Mouse (Mus musculus) kidney, adult 9 months (tissue): ENCODE results near the gene Tbx1.

Source experiments
- DNase-seq: peaks from one replicate; pipeline ENCODE4 v3.0.0; 2022

Tbx1 gene

DNA sequence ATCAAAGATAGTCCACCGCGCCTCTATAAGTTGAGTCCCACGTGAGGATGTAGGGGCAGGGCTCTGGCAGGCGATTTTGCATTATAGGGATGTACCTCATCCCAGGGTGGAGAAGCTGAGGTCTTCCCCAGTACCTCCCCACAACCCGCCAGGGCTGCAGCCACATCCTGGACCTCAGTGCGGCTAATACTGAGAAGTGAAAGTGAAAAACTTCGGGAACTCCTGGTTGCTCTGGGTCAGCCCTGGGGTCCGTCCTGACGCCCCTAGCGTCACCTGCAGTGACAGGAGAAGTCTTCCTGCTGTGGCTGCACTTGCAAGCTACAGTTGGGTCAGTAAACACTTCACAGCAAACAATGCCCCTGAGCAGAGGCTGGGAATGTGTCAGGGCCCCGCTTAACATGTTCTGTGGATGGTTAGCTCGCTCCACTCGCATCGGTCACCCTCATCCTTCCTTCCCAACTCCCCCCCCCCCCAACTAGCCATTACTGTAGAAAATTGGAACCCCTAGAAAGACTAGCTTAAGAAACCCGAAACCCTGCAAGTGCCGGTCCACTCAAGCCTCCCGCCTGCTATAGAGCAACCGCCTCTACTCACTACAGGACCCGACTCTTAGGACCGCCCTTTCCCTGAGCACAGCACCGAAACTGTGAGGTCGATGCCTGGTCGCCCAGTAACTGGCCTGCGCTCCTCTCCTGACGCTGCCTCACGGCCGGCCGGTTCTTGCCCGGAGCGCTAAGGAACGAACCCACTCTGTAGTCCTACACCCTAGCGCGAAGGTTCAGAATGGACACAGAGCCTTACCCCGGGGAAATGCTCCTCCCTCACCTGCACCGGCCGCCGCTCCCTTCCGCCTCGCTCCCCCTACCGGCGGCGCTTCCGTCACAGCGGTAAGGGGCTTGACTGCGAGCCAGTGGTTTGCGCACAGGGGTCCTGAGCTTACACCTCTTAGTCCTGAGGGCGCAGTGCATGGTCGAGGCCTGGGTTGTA is at the start of gene Tbx1:
TSS of gene Tbx1 (minus strand) at position 868 of the 987 bp plus-strand sequence.
- DNase-seq, result no peak

DNA sequence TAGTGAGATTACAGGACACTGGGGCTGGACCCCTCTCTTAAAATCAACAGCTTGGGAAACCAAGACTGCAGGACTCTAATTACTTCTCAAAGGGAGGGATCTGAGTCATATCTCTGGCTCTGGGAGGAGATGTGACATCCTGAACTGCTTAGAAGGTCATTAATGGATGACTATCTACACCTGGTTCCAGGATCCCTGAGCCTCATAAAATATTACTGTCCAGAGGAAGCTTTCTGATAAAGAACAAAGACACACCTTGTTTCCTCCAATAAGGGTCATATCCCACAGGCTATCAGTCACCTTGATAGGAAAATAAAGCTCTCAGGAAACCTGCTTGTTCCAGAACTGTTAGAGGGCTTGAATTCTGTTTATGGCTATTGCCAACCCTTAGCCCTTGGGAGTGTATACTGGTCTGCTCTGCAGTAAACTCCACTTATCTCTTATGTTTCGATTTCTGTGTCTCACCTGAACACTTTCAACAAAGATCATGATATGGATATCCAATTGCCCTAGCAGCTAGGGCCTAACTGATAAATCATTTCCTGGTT is 49.0 kb upstream of the Tbx1 start:
- DNase-seq, result no peak

- DNase-seq, result no peak
Observed at GRCm38 (mm10) chr16:18638396-18638795, 47.9 kb upstream of the Tbx1 start.

- no peak for DNase-seq
Observed at GRCm38 (mm10) chr16:18636804-18637203, 46.3 kb upstream of the Tbx1 start.

- DNase-seq, result no peak
Observed at GRCm38 (mm10) chr16:18636401-18636800, 45.9 kb upstream of the Tbx1 start.

- DNase-seq, result no peak
Observed at GRCm38 (mm10) chr16:18633333-18633732, 42.9 kb upstream of the Tbx1 start.

- DNase-seq, result no peak
Observed at GRCm38 (mm10) chr16:18632816-18633215, 42.3 kb upstream of the Tbx1 start.

DNA sequence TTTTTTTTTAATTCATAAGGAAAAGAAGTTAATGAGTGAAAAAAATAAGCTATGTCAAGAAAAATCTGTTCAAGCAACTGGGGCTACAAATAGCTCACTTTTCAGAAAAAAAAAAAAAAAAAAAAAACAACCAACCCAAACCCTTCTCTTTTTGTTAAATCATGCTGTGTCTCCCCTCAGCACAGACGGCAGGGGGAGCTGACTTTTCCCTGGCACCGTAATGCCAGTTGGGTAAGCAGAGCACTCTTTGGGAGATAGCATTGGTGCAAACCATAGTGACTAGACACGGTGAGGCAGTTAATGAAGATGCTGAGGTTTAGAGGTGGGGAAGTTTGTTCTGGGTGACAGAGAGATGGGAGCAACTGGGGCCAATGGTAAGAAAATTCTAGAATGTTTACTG is 41.6 kb upstream of the Tbx1 start:
- no peak for DNase-seq

DNA sequence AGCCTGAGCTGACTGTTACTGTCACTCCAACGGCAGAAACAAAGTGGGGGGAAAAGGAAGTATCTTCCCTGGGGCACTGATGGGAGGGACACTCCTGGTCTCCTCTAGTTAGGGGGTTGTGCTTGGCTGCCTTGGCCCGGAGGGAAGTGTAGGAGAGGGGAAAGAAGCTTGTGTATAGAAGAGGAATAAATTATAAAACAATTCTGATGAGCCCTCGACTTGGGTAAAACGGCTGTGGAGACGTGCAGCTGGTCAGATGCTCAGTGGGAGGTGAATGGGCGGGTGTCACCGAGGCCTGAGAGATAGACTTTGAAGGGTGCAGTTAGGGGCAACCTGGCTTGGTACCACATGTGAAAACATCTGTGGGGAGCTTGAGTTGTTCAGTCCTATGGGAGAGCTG is 40.7 kb upstream of the Tbx1 start:
- DNase-seq, result no peak

- DNase-seq, result no peak
Observed at GRCm38 (mm10) chr16:18630291-18630690, 39.8 kb upstream of the Tbx1 start.

DNA sequence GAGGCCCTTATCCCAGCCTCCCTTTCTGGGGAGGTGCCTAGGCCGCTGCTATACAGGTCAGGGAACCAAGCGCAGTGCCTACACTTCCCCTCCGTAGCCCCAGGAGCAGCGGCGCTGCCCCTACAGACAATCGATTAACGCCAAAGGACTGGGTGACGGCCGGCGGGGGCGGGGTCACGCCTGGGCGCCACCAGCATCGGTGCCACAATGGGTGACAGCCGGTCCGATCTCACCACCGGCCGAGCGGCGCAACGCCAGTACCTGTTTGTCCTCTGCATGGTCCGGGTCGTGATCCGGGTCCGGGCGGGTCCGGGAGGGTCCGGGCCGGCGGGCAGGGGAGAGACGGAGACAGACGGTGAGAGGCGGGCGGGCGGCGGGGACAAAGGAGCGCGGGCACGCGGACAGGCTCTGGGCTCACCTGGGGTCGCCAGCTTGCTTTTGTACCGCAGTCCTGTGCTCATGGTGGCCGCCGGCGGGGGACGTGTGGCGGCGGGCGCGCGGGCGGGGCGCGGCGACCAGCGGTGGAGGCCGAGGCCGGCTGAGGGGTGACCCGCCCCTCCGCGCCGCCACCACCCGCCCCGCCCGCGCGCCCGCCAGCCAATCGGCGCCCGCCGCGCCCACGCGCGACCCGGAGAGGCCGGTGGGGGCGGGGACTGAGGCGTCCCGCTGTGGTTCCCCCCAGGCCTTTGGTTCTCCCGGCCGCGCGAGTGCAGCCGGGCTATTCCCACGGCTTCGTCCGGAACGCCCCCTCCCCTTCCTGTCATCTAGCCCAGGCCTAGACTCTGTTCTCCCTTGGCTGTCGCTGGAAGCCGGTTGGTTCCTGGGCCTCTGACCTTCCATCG is 39.1 kb upstream of the Tbx1 start, which contains the start of gene Sept5:
TSS of gene Sept5 (minus strand) at position 565 of the 842 bp plus-strand sequence.
- DNase-seq, result peak; percentile 18

DNA sequence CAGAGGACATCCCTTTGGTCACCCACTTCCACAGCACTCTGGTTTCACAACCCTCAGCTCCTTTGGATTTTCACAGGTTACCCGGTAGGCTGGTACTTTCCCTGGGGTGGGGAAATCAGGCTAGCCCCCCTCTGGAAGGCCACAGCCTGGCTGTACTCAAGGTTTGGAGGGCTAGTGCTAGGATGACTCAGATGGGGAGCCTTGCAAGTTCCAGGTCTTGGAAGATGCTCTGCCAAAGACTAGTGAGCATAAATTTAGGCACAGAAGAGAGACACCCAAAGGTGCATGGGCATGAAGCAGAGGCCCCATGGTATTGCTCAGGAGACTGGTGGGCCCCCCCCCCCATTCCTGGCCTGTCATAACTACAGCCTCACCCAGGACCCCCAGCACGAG is 38.5 kb upstream of the Tbx1 start:
- DNase-seq, result no peak

DNA sequence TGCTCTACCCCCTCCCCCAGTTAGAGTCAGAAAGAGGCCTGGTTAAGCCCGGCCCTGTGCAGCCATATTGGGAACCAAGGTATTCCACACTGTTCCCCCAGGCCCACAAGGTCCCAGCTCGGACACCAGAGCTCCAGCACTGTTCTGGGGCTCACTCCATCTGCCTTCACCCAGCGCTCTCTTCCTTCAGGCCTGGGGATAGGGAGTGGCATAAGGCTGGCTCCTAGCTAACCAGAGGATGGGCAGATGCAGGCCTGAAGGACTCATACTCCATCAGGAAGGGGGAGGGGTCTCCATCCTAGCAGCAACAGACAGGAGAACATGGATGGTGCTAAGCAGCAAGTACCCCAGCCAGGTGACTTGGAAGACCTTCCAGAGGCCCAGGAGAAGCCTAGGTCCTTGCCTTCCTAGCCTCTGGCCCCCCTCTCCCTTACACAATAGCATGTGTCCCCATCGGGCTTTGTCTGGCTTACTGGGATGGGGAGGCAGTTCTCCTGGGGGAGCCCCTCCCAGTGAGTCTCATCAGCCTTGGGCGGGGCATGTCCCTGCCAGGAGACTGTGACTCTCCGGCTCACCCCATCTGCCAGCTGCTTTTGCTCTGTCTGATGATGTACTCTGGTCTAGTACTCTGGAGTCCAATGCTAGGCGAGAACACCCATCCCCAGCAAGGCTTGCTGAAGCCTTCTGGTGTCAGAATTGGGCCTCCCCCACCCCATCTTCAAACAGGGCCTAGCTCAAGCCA is 37.9 kb upstream of the Tbx1 start:
- DNase-seq, result no peak

GRCm38 (mm10) chr16:18627163-18627562 is 36.7 kb upstream of the Tbx1 start:
- DNase-seq, result no peak

- DNase-seq, result peak; percentile 73
Observed at GRCm38 (mm10) chr16:18626376-18626878, 36.0 kb upstream of the Tbx1 start, which contains the start of gene Gm49601. TSS of gene Gm49601 (minus strand) at chr16:18626427.

- DNase-seq, result no peak
Observed at GRCm38 (mm10) chr16:18625791-18626311, 35.4 kb upstream of the Tbx1 start.

GRCm38 (mm10) chr16:18625097-18625496 is 34.6 kb upstream of the Tbx1 start:
- DNase-seq, result no peak

- DNase-seq, result no peak
Observed at GRCm38 (mm10) chr16:18624641-18625040, 34.2 kb upstream of the Tbx1 start.

- no peak for DNase-seq
Observed at GRCm38 (mm10) chr16:18623751-18624540, 33.5 kb upstream of the Tbx1 start.

GRCm38 (mm10) chr16:18622916-18623750 is 32.7 kb upstream of the Tbx1 start:
- DNase-seq, result no peak
